Mouse (Mus musculus): ENCODE results near the gene Mc3r. TPM values are rescaled to one million over a fixed set of nuclear protein-coding genes. Genes with fewer than 3 reads are reported as not detected.

Gene Mc3r
- polyA plus RNA-seq, 1 experiment, result not detected

GRCm38 (mm10) chr2:172216163-172216915, 32.0 kb upstream of the Mc3r start:
- H3K4me1 ChIP-seq (replicated peaks; ENCODE audit: control insufficient read depth, insufficient read depth, low read length), result no peaks in the 10 kb centered on the region
- TF ChIP-seq CTCF (IDR thresholded peaks at IDR 0.05; ENCODE audit: borderline replicate concordance, control insufficient read depth, extremely low read depth, insufficient read depth, low read length, poor library complexity) (no peak), POLR2A (IDR thresholded peaks at IDR 0.05; ENCODE audit: control insufficient read depth, extremely low read depth, insufficient read depth, low read length, poor library complexity) (no peak)
- H3K27ac ChIP-seq (ENCODE audit: control insufficient read depth, insufficient read depth, low read length), result no peak overlapping the region
- DNase-seq, result no peak
- H3K36me3 ChIP-seq (ENCODE audit: control insufficient read depth, insufficient read depth, low read length), result no peaks in the 10 kb centered on the region
- H3K27me3 ChIP-seq (ENCODE audit: control insufficient read depth, insufficient read depth, low read length), result no peaks in the 10 kb centered on the region
- WGBS, result 61% methylated on average over 17 of the region's 17 CpGs
- H3K4me3 ChIP-seq (ENCODE audit: control insufficient read depth, insufficient read depth, low read length), result no peak overlapping the region

- WGBS, result 72% methylated on average over 7 of the region's 8 CpGs
- no peak for DNase-seq
- no peaks in the 10 kb centered on the region for H3K4me1 ChIP-seq (replicated peaks; ENCODE audit: control insufficient read depth, insufficient read depth, low read length)
- H3K36me3 ChIP-seq (ENCODE audit: control insufficient read depth, insufficient read depth, low read length), result no peaks in the 10 kb centered on the region
- no peak overlapping the region for H3K27ac ChIP-seq (ENCODE audit: control insufficient read depth, insufficient read depth, low read length)
- TF ChIP-seq POLR2A (IDR thresholded peaks at IDR 0.05; ENCODE audit: control insufficient read depth, extremely low read depth, insufficient read depth, low read length, poor library complexity) (no peak), CTCF (IDR thresholded peaks at IDR 0.05; ENCODE audit: borderline replicate concordance, control insufficient read depth, extremely low read depth, insufficient read depth, low read length, poor library complexity) (no peak)
- no peak overlapping the region for H3K4me3 ChIP-seq (ENCODE audit: control insufficient read depth, insufficient read depth, low read length)
- no peaks in the 10 kb centered on the region for H3K27me3 ChIP-seq (ENCODE audit: control insufficient read depth, insufficient read depth, low read length)
Observed at GRCm38 (mm10) chr2:172217886-172218285, 30.4 kb upstream of the Mc3r start.

- WGBS, result 63% methylated on average over 5 of the region's 5 CpGs
- no peak for TF ChIP-seq CTCF (IDR thresholded peaks at IDR 0.05; ENCODE audit: borderline replicate concordance, control insufficient read depth, extremely low read depth, insufficient read depth, low read length, poor library complexity)
- TF ChIP-seq POLR2A (IDR thresholded peaks at IDR 0.05; ENCODE audit: control insufficient read depth, extremely low read depth, insufficient read depth, low read length, poor library complexity), result no peak
- Histone ChIP-seq H3K27me3 (ENCODE audit: control insufficient read depth, insufficient read depth, low read length) (no peaks in the 10 kb centered on the region), H3K36me3 (ENCODE audit: control insufficient read depth, insufficient read depth, low read length) (no peaks in the 10 kb centered on the region), H3K27ac (ENCODE audit: control insufficient read depth, insufficient read depth, low read length) (no peak overlapping the region), H3K4me3 (ENCODE audit: control insufficient read depth, insufficient read depth, low read length) (no peak overlapping the region), H3K4me1 (replicated peaks; ENCODE audit: control insufficient read depth, insufficient read depth, low read length) (no peaks in the 10 kb centered on the region)
- no peak for DNase-seq
Observed at GRCm38 (mm10) chr2:172219186-172219585, 29.1 kb upstream of the Mc3r start.

GRCm38 (mm10) chr2:172221656-172222393, 26.5 kb upstream of the Mc3r start:
- Histone ChIP-seq H3K27me3 (ENCODE audit: control insufficient read depth, insufficient read depth, low read length) (no peaks in the 10 kb centered on the region), H3K36me3 (ENCODE audit: control insufficient read depth, insufficient read depth, low read length) (no peaks in the 10 kb centered on the region), H3K27ac (ENCODE audit: control insufficient read depth, insufficient read depth, low read length) (no peak overlapping the region), H3K4me3 (ENCODE audit: control insufficient read depth, insufficient read depth, low read length) (no peak overlapping the region), H3K4me1 (replicated peaks; ENCODE audit: control insufficient read depth, insufficient read depth, low read length) (no peaks in the 10 kb centered on the region)
- 14% methylated on average over 16 of the region's 16 CpGs for WGBS
- TF ChIP-seq POLR2A (IDR thresholded peaks at IDR 0.05; ENCODE audit: control insufficient read depth, extremely low read depth, insufficient read depth, low read length, poor library complexity), result no peak
- peak; percentile 92 for TF ChIP-seq CTCF (IDR thresholded peaks at IDR 0.05; ENCODE audit: borderline replicate concordance, control insufficient read depth, extremely low read depth, insufficient read depth, low read length, poor library complexity)
- peak; percentile 53 for DNase-seq

- H3K27me3 ChIP-seq (ENCODE audit: control insufficient read depth, insufficient read depth, low read length), result no peaks in the 10 kb centered on the region
- no peaks in the 10 kb centered on the region for H3K36me3 ChIP-seq (ENCODE audit: control insufficient read depth, insufficient read depth, low read length)
- DNase-seq, result no peak
- no peak overlapping the region for H3K27ac ChIP-seq (ENCODE audit: control insufficient read depth, insufficient read depth, low read length)
- TF ChIP-seq CTCF (IDR thresholded peaks at IDR 0.05; ENCODE audit: borderline replicate concordance, control insufficient read depth, extremely low read depth, insufficient read depth, low read length, poor library complexity) (no peak), POLR2A (IDR thresholded peaks at IDR 0.05; ENCODE audit: control insufficient read depth, extremely low read depth, insufficient read depth, low read length, poor library complexity) (no peak)
- H3K4me1 ChIP-seq (replicated peaks; ENCODE audit: control insufficient read depth, insufficient read depth, low read length), result no peaks in the 10 kb centered on the region
- 33% methylated on average over 6 of the region's 6 CpGs for WGBS
- H3K4me3 ChIP-seq (ENCODE audit: control insufficient read depth, insufficient read depth, low read length), result no peak overlapping the region
Observed at GRCm38 (mm10) chr2:172222394-172222785, 25.9 kb upstream of the Mc3r start.

- Histone ChIP-seq H3K27ac (ENCODE audit: control insufficient read depth, insufficient read depth, low read length) (no peak overlapping the region), H3K27me3 (ENCODE audit: control insufficient read depth, insufficient read depth, low read length) (no peaks in the 10 kb centered on the region), H3K36me3 (ENCODE audit: control insufficient read depth, insufficient read depth, low read length) (no peaks in the 10 kb centered on the region), H3K4me1 (replicated peaks; ENCODE audit: control insufficient read depth, insufficient read depth, low read length) (no peaks in the 10 kb centered on the region), H3K4me3 (ENCODE audit: control insufficient read depth, insufficient read depth, low read length) (no peak overlapping the region)
- DNase-seq, result no peak
- WGBS, result 82% methylated on average over 7 of the region's 7 CpGs
- no peak for TF ChIP-seq CTCF (IDR thresholded peaks at IDR 0.05; ENCODE audit: borderline replicate concordance, control insufficient read depth, extremely low read depth, insufficient read depth, low read length, poor library complexity)
- no peak for TF ChIP-seq POLR2A (IDR thresholded peaks at IDR 0.05; ENCODE audit: control insufficient read depth, extremely low read depth, insufficient read depth, low read length, poor library complexity)
Observed at GRCm38 (mm10) chr2:172222891-172223290, 25.4 kb upstream of the Mc3r start.
